Mouse (Mus musculus): ENCODE measurements around the gene Gadd45a. TPM values are rescaled to one million over a fixed set of nuclear protein-coding genes. Genes with fewer than 3 reads are reported as not detected.

Gadd45a gene
- polyA plus RNA-seq, 1 experiment from 2014 or later = 33.0 TPM

- Histone ChIP-seq H3K4me1 (0 out of 2 replicates have a peak, but pooled peaks cover 4% of the 10 kb centered on the region), H3K36me3 (no peaks in the 10 kb centered on the region), H3K27ac (no peak overlapping the region), H3K9me3 (no peaks in the 10 kb centered on the region), H3K4me2 (replicated peaks) (no peak overlapping the region), H3K4me3 (no peak overlapping the region), H3K27me3 (no peaks in the 10 kb centered on the region), H3K9ac (no peak overlapping the region)
- ATAC-seq (ENCODE audit: insufficient number of reproducible peaks, insufficient read depth, low FRiP score, low TSS enrichment) = no peak
- 54% methylated on average over 3 of the region's 3 CpGs for WGBS
Measured at GRCm38 (mm10) chr6:66989518-66989917, 47.7 kb downstream of the Gadd45a start.

GRCm38 (mm10) chr6:66989037-66989436, 48.2 kb downstream of the Gadd45a start:
- Histone ChIP-seq H3K4me1 (0 out of 2 replicates have a peak, but pooled peaks cover 4% of the 10 kb centered on the region), H3K27me3 (no peaks in the 10 kb centered on the region), H3K9ac (no peak overlapping the region), H3K4me3 (no peak overlapping the region), H3K9me3 (no peaks in the 10 kb centered on the region), H3K4me2 (replicated peaks) (no peak overlapping the region), H3K27ac (no peak overlapping the region), H3K36me3 (no peaks in the 10 kb centered on the region)
- ATAC-seq (ENCODE audit: insufficient number of reproducible peaks, insufficient read depth, low FRiP score, low TSS enrichment) = no peak
- WGBS = 85% methylated on average over 6 of the region's 6 CpGs

- no peaks in the 10 kb centered on the region for H3K9me3 ChIP-seq
- 0 out of 2 replicates have a peak, but pooled peaks cover 4% of the 10 kb centered on the region for H3K4me1 ChIP-seq
- H3K9ac ChIP-seq = no peak overlapping the region
- no peaks in the 10 kb centered on the region for H3K36me3 ChIP-seq
- no peak overlapping the region for H3K4me2 ChIP-seq (replicated peaks)
- no peak overlapping the region for H3K4me3 ChIP-seq
- WGBS = 86% methylated on average over 9 of the region's 9 CpGs
- ATAC-seq (ENCODE audit: insufficient number of reproducible peaks, insufficient read depth, low FRiP score, low TSS enrichment) = no peak
- H3K27me3 ChIP-seq = no peaks in the 10 kb centered on the region
- H3K27ac ChIP-seq = no peak overlapping the region
Measured at GRCm38 (mm10) chr6:66988363-66988762, 48.9 kb downstream of the Gadd45a start.

- H3K27me3 ChIP-seq = no peaks in the 10 kb centered on the region
- H3K9ac ChIP-seq = no peak overlapping the region
- 74% methylated on average over 3 of the region's 3 CpGs for WGBS
- H3K36me3 ChIP-seq = no peaks in the 10 kb centered on the region
- no peaks in the 10 kb centered on the region for H3K9me3 ChIP-seq
- no peak overlapping the region for H3K4me3 ChIP-seq
- H3K4me2 ChIP-seq (replicated peaks) = no peak overlapping the region
- no peak overlapping the region for H3K27ac ChIP-seq
- H3K4me1 ChIP-seq = 0 out of 2 replicates have a peak, but pooled peaks cover 4% of the 10 kb centered on the region
- no peak for ATAC-seq (ENCODE audit: insufficient number of reproducible peaks, insufficient read depth, low FRiP score, low TSS enrichment)
Measured at GRCm38 (mm10) chr6:66987643-66988042, 49.6 kb downstream of the Gadd45a start.

GRCm38 (mm10) chr6:66986063-66986462, 51.2 kb downstream of the Gadd45a start:
- Histone ChIP-seq H3K9ac (no peak overlapping the region), H3K4me1 (0 out of 2 replicates have a peak, but pooled peaks cover 4% of the 10 kb centered on the region), H3K36me3 (no peaks in the 10 kb centered on the region), H3K4me3 (no peak overlapping the region), H3K27me3 (no peaks in the 10 kb centered on the region), H3K27ac (no peak overlapping the region), H3K4me2 (replicated peaks) (no peak overlapping the region), H3K9me3 (no peaks in the 10 kb centered on the region)
- 87% methylated on average over 12 of the region's 12 CpGs for WGBS
- no peak for ATAC-seq (ENCODE audit: insufficient number of reproducible peaks, insufficient read depth, low FRiP score, low TSS enrichment)

- ATAC-seq (ENCODE audit: insufficient number of reproducible peaks, insufficient read depth, low FRiP score, low TSS enrichment) = no peak
- no peak overlapping the region for H3K4me3 ChIP-seq
- H3K27ac ChIP-seq = no peak overlapping the region
- no peaks in the 10 kb centered on the region for H3K27me3 ChIP-seq
- 68% methylated on average over 7 of the region's 7 CpGs for WGBS
- no peaks in the 10 kb centered on the region for H3K36me3 ChIP-seq
- H3K4me2 ChIP-seq (replicated peaks) = no peak overlapping the region
- 0 out of 2 replicates have a peak, but pooled peaks cover 4% of the 10 kb centered on the region for H3K4me1 ChIP-seq
- H3K9me3 ChIP-seq = no peaks in the 10 kb centered on the region
- no peak overlapping the region for H3K9ac ChIP-seq
Measured at GRCm38 (mm10) chr6:66985500-66985899, 51.8 kb downstream of the Gadd45a start.

Other genes with a start within 250 kb of the Gadd45a start
- not detected in 2 replicates for gene Vmn1r39, start 226.8 kb downstream of the Gadd45a start, polyA plus RNA-seq (2016; fragmentation: Nextera tagmentation; extraction: Ambion mirVana)
- gene Gng12, start 141.1 kb downstream of the Gadd45a start, polyA plus RNA-seq (2016; fragmentation: Nextera tagmentation; extraction: Ambion mirVana) = 48.2 and 55.7 TPM in 2 replicates
- gene Serbp1, start 200.7 kb upstream of the Gadd45a start, polyA plus RNA-seq (2016; fragmentation: Nextera tagmentation; extraction: Ambion mirVana) = 454 and 487 TPM in 2 replicates